Mouse (Mus musculus): ENCODE data around the gene Auh.
A peak's percentile ranks its signal among the peaks of the same experiment; 100 is the strongest.

Gene Auh

DNA sequence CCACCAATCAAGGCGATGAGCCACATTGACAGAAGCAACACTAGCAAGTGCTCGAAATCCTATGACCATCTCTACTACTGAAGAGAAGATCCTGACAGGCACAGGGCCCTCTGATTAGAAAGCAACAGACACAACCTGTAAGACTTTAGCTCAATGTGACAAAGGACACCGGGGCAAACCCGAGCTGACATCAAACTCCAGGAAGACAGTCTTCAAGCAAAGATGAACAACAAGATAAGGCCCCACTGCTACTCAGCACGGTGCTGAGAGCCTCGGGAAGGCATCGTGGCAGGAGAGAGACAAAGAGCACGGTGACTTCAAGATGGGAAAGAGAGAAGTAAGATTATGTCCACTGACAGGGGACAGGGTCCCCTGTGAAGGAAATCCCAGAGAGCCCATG lies 7.5 kb downstream of the Auh start:
- DNase-seq (ENCODE audit: low read depth, low spot score): no peak

DNA sequence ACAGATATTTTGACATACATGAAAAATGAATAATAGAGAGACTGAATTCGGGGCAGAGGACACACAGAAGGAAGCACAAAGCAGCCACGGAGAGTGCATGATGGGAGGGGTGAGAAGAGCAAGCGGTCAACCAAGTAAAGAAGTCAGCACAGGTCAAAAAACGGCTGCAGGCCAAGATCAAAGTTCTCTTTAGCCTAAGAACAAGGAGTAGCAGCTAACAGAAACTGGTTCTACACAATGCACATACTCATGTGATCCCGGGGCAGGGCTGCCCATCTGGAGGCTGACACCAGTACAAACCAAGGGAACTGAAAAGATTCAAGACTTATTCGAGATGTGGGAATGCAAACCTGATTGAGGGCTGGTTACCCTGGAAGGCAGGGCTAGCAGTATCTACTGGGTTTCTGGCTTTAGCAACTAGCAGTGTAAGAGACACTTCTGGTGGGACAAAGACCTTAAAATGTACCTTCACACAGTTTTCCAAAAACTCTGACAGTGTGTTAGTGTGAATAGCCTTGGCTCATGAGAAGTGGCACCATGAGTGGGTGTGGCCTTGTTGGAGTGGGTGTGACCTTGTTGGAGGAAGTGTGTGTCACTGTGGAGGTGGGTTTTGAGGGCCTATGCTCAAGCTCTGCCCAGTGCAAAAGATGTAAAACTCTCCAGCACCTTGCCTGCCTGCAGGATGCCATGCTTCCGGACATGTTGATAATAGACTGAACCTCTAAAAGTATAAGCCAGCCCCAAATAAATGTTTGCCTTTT lies 8.2 kb downstream of the Auh start:
- peak; percentile 78 for DNase-seq (ENCODE audit: low read depth, low spot score)

DNA sequence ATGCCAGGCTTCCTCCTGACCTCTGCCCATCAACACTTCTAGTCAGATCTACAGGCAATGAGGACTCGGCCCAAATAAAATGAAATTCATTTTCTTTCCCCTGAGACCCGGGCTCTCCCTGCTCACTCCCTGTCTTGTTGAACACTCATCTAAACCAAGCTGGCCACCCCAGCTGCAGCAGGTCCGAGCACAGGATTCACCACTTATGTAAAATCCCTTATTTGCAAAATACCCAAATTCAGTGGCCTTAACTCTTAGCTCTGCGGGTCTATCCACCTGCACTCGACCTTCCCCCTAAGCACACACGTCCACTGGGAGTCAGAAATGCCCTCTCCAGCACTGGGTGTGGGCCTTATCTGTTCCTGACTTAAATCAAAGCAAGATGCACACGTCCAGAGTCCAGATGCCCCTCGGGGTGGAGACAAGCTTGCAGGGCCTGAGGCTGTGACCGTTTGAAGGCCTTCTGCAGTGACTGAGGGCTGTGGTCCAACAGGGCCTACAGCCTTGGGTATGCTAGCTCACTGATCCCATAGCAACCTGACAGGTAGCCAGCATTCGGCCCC lies 9.6 kb downstream of the Auh start:
- no peak for DNase-seq (ENCODE audit: low read depth, low spot score)

DNA sequence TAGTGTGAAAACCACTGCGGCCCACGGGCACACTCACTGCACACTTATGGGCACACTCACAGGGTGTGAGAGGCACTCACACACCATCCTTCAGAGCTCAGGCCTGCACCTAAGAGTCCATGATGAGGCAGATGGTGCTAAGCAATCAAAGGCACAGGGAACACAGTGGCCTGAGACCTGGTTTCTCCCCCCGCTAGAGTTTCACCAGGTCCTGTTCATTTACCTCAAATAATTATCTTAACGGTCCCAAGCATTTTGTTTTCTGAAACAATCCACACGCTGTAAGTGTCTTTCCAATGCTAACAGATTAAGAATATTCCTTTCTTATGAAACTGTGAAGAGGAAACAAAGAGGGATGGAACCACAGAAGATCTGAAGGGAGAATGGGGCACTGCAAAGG lies 11.1 kb downstream of the Auh start:
- DNase-seq (ENCODE audit: low read depth, low spot score): no peak

DNA sequence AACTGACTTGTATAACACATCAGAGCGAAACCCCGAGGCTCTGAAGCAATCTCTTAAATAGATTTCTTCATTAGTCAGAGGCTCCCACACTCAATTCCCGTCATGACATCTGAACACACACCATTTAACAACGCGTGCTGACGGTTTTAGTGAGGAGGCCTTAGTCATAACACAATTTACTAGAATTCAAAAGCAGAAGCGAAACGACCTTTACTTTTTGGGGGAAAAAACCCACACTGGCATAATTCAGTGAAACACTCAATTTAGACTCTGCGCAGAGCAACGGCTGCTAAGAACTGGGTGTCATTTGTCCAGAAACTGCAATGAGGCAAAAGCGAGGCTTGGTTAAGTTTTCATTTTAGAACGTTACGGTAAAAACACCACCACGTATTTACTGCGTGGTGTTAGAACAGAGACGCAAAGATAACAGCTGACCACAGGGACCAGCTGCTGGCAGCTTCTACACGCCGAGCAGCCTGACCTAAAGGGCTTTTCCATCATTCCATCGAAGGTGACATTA lies 14.8 kb downstream of the Auh start:
- DNase-seq (ENCODE audit: low read depth, low spot score): no peak

DNA sequence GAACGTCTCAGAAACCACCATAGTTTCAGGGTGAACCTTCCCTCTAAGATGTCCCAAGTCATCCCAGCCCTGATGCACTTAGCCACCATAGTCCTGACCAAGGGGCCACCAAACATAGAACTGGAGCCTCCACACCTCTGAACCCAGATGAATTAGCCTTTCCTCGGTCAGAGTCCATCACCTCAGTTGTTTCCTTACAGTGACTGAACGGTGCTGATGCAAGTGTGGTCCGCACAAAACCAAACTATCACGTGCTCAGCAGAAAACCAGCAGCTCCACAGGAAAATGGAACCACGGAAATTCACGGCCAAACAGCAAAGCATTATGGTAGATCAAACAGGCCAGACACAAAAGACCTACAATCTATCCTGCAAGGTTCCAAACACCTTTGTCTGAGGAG lies 15.6 kb downstream of the Auh start:
- no peak for DNase-seq (ENCODE audit: low read depth, low spot score)

DNA sequence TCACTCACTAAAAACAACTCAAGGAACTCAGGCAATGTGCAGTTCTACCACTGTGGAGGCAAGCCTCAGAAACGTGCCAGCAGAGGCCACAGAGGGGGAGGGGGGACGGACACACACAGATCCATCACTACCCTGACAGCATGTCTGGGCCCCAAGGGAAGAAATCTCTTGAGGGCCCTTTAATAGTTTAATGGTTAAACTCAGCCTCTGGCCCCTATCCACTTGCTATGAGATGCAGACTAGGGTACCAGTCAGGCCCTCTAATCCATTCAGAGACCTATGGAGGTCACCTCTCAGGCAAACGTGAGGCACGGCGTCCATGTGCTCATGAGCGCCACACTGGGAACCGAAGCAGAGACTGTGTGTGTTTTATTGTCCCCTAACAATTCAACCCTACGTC lies 17.0 kb downstream of the Auh start:
- DNase-seq (ENCODE audit: low read depth, low spot score): no peak

DNA sequence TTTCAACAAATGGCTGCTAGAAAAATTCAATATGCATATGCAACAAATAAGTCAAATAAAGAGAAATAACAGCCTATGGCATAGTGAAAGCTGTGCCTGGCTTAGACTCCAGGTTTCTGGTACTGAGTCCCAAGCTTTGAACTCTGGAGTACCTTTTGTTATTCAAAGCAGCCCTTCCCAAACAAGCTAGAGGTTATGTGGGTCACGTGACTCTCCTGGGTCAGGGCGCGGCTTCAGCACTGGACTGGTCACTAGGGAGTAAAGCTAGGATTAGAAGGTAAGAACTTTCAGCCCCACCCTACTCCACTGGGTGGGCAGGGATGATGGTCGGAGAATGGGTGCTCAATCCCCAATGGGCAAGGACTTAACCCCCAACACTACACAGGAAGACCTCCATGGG lies 18.2 kb downstream of the Auh start:
- peak; percentile 82 for DNase-seq (ENCODE audit: low read depth, low spot score)

DNA sequence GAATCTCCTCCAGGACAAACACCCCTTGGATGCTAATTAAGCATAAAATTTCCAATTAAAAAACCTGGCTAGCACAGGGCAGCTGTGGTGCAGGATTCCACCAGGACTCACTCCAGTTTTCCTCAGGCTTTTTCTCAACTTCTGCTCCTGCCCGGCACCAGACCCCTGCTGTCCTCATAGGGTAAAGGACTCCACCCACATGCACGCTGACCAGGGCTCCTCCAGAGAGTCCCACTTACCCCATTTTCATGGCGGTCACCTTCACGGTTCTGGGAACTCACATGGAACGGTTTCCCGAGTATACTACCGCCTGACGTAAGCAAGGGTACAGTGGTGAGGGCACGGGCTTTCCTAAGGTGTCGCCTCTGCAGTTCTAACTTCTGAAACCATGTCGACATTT lies 23.2 kb downstream of the Auh start:
- no peak for DNase-seq (ENCODE audit: low read depth, low spot score)

DNA sequence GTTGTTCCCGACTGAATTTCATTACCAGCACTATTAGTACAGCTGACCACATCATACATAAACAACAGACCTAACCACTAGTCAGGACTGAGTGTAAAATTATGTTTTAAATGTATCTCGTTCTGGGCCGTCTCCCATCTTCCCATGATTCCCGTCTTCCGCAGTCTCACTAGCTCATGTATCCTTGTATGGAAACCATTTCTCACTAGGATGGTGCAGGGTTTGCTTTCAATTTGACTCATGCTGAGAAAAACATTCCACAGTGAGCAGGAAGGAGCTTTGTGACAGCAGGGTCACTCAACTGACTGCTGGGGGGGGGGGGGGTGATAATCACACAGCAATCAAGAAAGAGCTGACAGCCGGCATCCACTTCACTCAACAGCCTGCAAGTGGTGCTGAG lies 25.3 kb downstream of the Auh start:
- no peak for DNase-seq (ENCODE audit: low read depth, low spot score)

DNA sequence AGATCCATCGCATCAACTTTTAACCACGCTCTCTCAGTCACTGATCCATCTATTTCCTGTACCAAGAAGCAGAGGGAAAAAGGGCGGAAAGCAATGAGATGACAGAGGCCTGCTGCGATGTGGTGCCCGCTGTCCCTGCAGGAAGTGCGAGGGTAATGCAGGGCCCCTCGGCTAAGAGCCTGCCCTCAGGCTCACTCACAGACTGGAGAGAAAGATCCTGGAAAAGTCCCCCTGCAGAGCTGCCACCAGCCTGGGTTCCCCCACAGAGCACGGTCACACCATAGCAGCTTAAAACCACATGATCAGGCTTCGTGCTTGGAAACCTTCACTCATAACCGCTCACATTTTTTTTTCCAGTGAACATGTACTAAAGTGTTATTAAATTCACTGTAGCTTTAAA lies 25.7 kb downstream of the Auh start:
- DNase-seq (ENCODE audit: low read depth, low spot score): peak; percentile 42

DNA sequence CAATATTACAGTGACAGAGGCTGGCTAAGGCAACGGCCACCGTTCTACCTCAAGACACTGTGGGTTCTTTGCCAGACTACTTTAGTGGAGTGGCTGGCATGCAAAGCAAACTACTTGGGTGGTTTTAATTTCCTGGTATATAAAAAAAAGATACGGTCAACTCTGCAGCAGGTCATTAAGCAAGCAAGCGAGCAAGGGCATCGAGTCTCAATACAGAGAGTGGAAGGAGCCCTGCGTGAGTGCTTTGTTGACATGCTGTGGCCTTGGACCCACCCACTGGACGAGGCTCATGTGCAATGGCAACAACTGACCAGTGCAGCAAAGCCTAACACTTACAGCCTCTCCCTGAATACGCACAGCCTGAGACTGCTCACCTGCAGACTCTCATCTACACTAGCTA lies 27.0 kb downstream of the Auh start:
- DNase-seq (ENCODE audit: low read depth, low spot score): no peak

DNA sequence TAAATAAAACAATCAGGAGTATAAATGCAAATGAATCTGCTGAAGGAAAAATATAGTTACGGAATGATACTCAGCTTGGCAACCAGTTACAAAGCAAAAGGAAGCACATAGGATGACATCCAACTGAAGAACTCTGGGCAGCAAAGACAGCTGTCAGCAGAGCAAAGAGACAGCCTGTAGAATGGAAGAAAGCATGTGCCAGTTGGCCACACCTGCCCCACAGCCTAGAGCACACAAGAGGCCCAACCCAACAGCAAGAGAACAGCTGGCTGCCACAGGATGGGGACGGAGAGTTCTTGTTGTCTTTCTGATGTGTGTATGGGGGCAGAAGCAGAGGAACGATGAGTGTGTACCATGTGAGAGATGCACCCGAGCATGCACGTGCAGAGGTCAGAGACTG lies 29.8 kb downstream of the Auh start:
- no peak for DNase-seq (ENCODE audit: low read depth, low spot score)

DNA sequence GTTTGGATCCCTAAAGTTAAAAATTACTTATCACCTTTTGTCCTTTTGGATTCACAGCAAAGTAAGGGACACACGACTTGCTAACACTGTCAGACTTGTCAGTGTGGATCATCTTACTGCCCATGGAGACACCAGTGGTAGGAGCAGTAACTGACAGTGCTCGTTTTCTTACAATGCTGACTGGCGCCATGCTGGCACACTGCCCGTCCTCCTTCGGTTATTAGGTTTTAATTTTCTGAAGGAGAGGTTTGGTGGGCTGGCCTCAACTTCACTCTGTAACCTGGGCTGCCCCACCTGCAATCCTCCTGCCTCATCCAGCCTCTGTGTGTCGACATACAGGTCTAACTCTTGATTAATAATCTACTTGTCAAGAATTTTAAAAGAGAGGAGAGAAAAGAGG lies 31.7 kb downstream of the Auh start:
- no peak for DNase-seq (ENCODE audit: low read depth, low spot score)

DNA sequence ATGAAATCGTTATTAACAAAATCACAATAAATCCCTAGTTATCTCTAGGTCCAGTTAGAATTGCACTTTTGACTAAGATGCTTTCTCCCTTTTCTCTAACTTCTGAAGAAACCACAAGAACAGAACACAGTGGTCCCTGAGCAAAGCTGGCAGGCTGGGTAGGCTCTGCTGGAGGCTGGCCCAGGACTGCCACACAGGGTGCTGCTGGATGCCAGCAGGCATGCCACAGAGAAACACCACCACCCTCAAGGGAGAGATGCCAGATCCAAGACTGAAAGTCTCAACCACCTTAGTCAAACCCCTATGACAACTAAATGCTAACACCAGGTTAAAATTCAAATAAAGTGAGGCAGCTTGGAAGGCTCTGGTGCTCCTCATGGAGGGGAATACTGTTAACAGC lies 36.7 kb downstream of the Auh start:
- DNase-seq (ENCODE audit: low read depth, low spot score): no peak

DNA sequence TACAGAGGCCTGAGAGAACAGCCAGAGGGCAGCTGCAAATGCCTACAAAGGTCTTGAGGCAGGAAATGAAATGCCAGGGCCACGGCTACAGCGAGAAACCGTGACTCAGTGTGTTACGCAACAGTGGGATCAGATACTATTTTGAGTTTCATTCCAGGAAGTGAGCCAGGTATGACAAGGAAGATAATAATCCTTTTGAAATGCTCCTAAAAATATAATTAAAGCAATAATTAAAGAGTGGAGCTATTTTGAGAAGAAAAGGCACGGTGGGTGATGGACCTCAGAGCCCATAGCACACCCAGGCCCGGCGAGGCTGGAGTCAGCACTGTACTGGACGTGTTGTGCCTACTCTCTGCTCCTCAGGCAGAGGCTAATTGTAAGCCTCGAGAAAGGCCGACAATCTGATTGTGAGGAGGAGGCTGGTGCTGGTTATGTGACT lies 37.4 kb downstream of the Auh start:
- no peak for DNase-seq (ENCODE audit: low read depth, low spot score)

DNA sequence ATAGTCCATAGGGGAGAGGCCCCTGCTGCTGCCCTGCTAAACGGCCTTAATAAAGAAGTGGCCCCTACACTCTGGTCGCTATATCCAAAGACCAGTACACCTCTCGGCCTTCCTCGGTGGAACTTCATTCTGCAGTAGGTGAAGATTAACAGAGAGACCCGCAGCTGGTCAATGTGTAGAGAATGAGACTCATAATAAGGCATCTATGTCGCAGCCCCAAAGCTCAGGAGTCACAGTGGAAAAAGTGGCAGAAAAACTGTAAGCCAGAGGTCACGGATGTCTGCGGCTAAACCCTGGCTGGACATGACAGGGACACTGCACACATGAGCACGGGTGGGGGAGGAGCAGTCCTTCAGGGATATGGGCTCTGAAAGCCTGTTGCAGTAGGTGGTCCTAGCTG lies 39.2 kb downstream of the Auh start:
- DNase-seq (ENCODE audit: low read depth, low spot score): no peak

DNA sequence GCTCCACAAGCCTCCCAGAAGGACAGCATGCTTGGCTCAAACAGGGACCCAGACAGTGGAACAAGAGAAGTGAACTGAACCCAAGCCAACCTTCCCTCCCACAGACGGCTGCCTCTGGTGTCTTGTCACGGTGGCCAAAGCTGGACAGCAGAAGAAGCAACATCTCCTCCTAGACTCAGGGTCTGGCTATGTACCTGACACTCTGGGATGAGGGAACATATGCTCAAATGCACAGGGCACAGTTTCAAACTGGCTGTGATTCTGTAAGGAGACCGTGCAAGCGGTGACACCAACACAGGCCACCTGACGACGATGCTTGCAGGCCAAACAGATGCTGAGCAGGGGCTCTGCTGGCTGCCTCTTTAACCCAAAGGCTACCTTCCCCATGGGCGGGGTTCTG lies 42.7 kb downstream of the Auh start:
- DNase-seq (ENCODE audit: low read depth, low spot score): no peak

DNA sequence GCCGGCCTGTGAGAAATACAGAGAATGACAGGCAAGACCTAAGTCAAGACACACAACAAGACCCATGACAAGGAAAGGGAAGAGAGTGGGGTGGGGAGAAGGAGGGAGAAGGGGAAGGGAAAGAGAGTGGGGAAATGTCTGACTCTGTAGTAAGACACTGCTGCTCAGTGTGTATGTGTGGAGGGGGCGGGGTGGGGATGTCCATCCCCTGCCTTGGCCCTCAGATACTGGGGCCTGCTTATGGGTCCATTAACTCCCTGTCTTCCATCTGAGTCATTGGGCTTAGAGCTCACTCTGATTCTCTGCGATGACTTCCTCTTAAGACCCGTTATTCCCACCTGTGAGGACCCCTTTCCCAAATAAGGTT lies 45.5 kb downstream of the Auh start:
- no peak for DNase-seq (ENCODE audit: low read depth, low spot score)

DNA sequence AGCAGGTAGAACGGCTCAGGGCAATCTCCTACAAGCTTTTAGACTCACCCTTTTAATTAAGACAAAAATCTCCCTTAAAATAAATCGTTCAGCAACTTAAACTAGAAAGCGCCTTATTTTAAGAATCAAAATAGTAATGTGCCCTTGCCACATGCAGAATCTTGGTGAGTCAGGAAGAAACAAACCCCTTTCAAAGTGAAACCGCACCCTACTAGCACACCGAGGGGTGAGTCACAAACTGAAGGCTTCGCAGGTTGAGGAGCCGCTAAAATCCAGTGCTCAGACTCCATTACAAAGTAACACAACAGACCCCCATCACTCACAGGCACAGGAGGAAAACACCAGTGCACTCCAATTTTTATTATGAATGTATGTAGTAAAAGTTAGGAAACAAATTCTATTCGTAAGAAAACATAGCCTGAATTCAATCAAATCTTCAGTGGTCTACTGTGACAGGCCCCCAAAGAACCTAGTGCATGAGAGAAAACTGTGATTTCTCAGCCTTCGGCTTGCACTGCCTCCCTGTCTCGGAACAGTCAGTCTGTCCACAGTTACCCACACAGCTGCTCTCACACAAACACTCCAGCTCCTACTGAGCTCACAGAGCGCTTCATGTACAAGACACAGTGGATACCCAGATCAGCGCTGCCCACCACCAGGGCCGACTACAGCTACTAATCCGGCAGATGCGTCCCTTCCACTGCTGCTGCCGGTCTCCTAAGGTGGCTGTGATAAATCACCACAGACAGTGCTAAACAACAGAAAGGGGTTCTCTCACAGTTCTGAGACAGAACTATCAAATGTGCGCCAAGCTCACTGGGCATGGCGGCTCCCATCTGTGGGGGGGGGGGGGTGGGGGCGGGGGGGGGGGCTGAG lies 46.2 kb downstream of the Auh start:
- DNase-seq (ENCODE audit: low read depth, low spot score): no peak

DNA sequence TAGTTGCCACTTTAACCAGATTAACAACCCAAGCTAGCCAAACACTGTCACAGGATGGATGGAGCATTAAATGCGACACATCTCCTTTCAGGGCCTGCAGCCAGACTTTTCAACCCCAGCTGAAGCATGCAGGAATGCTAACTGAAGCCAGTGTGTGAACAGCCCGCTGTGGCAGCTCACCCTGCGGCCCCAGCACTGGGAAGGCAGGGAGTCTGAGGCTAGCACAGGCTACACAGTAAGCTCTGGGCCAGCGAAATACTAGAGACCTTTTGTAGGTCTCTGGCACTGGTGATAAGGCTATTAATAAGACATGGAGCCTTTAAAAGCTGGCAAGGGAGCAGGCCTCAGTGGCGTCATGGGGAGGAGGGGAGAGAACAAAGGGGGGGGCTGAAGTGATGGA lies 49.1 kb downstream of the Auh start:
- DNase-seq (ENCODE audit: low read depth, low spot score): peak; percentile 30

DNA sequence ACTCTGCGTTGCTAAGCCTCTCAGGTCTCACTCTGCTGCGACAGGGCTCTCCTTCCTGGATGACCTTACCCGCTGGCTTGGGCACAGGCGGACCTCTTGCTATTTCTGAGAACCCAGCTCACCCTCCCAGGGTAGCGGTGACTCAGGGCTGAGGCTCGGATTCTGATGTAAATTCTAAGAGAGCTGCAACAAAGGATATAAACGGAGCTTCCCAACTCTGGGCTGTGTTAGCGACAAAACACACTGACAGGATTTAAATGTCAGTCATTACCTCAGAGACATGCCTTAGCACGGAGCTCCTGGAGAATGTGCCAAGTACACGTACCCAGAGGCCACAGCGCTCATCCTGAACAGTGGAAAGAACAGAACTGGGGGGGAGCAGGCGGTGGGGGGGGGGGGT lies 49.6 kb downstream of the Auh start:
- peak; percentile 85 for DNase-seq (ENCODE audit: low read depth, low spot score)

DNA sequence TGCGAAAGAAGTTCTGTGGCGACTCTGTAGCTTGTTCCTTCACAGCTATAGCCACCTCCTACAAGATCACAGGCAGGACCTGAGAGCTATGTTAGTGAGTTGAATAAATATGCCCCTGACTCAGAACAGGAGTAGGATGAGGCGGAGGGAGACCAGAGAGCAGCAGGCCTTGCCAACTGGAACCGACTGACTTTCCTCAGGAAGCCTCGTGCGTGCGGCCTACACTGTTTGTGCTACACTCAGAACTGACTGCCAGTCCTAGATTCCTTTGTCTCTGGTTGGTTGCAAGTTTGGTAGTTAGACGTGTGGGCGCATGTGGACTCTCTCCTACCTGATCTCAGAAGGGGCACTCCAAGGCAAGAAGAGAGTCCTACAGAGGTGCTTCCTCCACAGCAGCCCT lies 50.2 kb downstream of the Auh start:
- DNase-seq (ENCODE audit: low read depth, low spot score): no peak
